8 mouse cellular contexts compared by ENCODE assay signal in the genomic region with DNA sequence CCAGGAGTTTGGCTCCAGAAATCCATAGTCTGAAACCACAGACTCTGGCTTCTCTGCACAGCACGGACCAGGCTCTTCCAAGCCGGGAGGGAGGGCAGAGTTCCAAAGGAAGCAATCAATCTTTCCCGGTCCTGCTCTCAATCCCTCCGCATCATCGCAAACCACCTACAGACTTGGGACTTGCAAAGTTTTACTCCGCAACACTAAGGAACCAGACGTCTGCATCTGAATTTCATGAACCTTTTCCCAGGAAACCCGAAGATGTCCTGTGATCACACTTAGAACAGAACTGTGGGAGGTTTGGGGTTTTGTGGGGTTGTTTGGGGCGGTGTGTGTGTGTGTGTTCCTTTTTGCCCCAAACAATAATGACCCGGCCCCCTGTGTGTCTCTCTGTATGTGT. TPM values are rescaled to one million over a fixed set of nuclear protein-coding genes. Genes with fewer than 3 reads are reported as not detected.
A peak's percentile ranks its signal among the peaks of the same experiment; 100 is the strongest.
DNase-seq lines count a peak whose midpoint lies in the region; ATAC-seq and TF ChIP-seq lines count a peak whose summit lies in the region.

No protein-coding gene starts in this region.

- no peaks in the 10 kb centered on the region for H3K36me3 ChIP-seq in forebrain, embryonic 10.5 days (replicated peaks)
- H3K36me3 ChIP-seq in intestine, postnatal 0 days (ENCODE audit: control insufficient read depth, insufficient read depth): no peaks in the 10 kb centered on the region
- H3K36me3 ChIP-seq in lung, embryonic 14.5 days (ENCODE audit: insufficient read depth): no peaks in the 10 kb centered on the region
- no peaks in the 10 kb centered on the region for H3K36me3 ChIP-seq in stomach, embryonic 14.5 days (ENCODE audit: control insufficient read depth, insufficient read depth, low read length)

- no peak for ATAC-seq in intestine, postnatal 0 days
- ATAC-seq in lung, embryonic 14.5 days (ENCODE audit: insufficient read depth): peak; percentile 32
- no peak for ATAC-seq in stomach, embryonic 14.5 days (ENCODE audit: insufficient number of reproducible peaks, insufficient read depth, low FRiP score, low read depth)

- peak overlapping the region; percentile 90 for H3K9ac ChIP-seq in intestine, postnatal 0 days (ENCODE audit: low read depth, low read length)
- H3K9ac ChIP-seq in lung, embryonic 14.5 days: peak overlapping the region; percentile 87
- peak overlapping the region; percentile 89 for H3K9ac ChIP-seq in stomach, embryonic 14.5 days (replicated peaks; ENCODE audit: low read depth, low read length)

- peaks cover 29% of the 10 kb centered on the region for H3K4me1 ChIP-seq in forebrain, embryonic 10.5 days
- peaks cover 3% of the 10 kb centered on the region; the same call in 1 of the 2 replicates for H3K4me1 ChIP-seq in intestine, postnatal 0 days (replicated peaks; ENCODE audit: control insufficient read depth, insufficient read depth, low read length)
- H3K4me1 ChIP-seq in lung, embryonic 14.5 days (ENCODE audit: insufficient read depth): peaks cover 6% of the 10 kb centered on the region; the same call in 1 of the 2 replicates
- H3K4me1 ChIP-seq in stomach, embryonic 14.5 days (ENCODE audit: control insufficient read depth, insufficient read depth, low read length): peaks cover 12% of the 10 kb centered on the region; the same call in 1 of the 2 replicates

- no peak for DNase-seq in layer of hippocampus, adult 2 months (ENCODE audit: low spot score in 2 of 2)
- DNase-seq in layer of hippocampus, postnatal 36 days: no peak
- peak; percentile 69 to 82 for DNase-seq in adrenal gland, postnatal 36 days
- DNase-seq in forebrain, embryonic 10.5 days (ENCODE audit: extremely low spot score, low spot score): no peak
- DNase-seq in lung, embryonic 14.5 days: peak; percentile 84
- DNase-seq in thymus, postnatal 0 days (ENCODE audit: low spot score): no peak

- H3K27ac ChIP-seq in layer of hippocampus, adult 2 months: peak overlapping the region; percentile 89; the same call in 1 of the 2 replicates
- peak overlapping the region; percentile 88 for H3K27ac ChIP-seq in forebrain, embryonic 10.5 days
- H3K27ac ChIP-seq in intestine, postnatal 0 days (ENCODE audit: low read depth, low read length): peak overlapping the region; percentile 87
- H3K27ac ChIP-seq in lung, embryonic 14.5 days (ENCODE audit: low read depth): peak overlapping the region; percentile 79
- peak overlapping the region; percentile 77; the same call in 1 of the 2 replicates for H3K27ac ChIP-seq in stomach, embryonic 14.5 days (ENCODE audit: low read length)

- H3K4me2 ChIP-seq in intestine, postnatal 0 days (replicated peaks; ENCODE audit: low read depth): peak overlapping the region; percentile 86
- peak overlapping the region; percentile 77 for H3K4me2 ChIP-seq in lung, embryonic 14.5 days
- peak overlapping the region; percentile 87 for H3K4me2 ChIP-seq in stomach, embryonic 14.5 days (replicated peaks; ENCODE audit: low read depth, low read length)

- peak overlapping the region; percentile 64 for H3K4me3 ChIP-seq in layer of hippocampus, adult 2 months
- peak overlapping the region; percentile 92 for H3K4me3 ChIP-seq in forebrain, embryonic 10.5 days
- H3K4me3 ChIP-seq in intestine, postnatal 0 days (ENCODE audit: low read depth, low read length): peak overlapping the region; percentile 83
- peak overlapping the region; percentile 91 for H3K4me3 ChIP-seq in lung, embryonic 14.5 days (ENCODE audit: low read depth, low read length)
- H3K4me3 ChIP-seq in stomach, embryonic 14.5 days (ENCODE audit: low read depth, low read length): peak overlapping the region; percentile 84

- H3K9me3 ChIP-seq in forebrain, embryonic 10.5 days: no peaks in the 10 kb centered on the region
- H3K9me3 ChIP-seq in intestine, postnatal 0 days (ENCODE audit: control insufficient read depth): no peaks in the 10 kb centered on the region
- no peaks in the 10 kb centered on the region for H3K9me3 ChIP-seq in lung, embryonic 14.5 days (ENCODE audit: low read depth, low read length)
- no peaks in the 10 kb centered on the region for H3K9me3 ChIP-seq in stomach, embryonic 14.5 days (ENCODE audit: control insufficient read depth, low read depth, low read length)

- TF ChIP-seq CTCF in layer of hippocampus, adult 2 months (conservative IDR thresholded peaks at IDR 0.05): no peak
- no peak for TF ChIP-seq CTCF in intestine, postnatal 0 days (IDR thresholded peaks at IDR 0.05; ENCODE audit: low read depth)
- no peak for TF ChIP-seq CTCF in lung, embryonic 14.5 days (IDR thresholded peaks at IDR 0.05; ENCODE audit: low read depth)

- 8% methylated on average over 10 of the region's 10 CpGs for WGBS in forebrain, embryonic 10.5 days
- WGBS in intestine, postnatal 0 days: under 1% methylated on average over 10 of the region's 10 CpGs
- WGBS in lung, embryonic 14.5 days: under 1% methylated on average over 10 of the region's 10 CpGs
- WGBS in stomach, embryonic 14.5 days: under 1% methylated on average over 10 of the region's 10 CpGs

- H3K27me3 ChIP-seq in forebrain, embryonic 10.5 days (ENCODE audit: poor library complexity, severe bottlenecking): no peaks in the 10 kb centered on the region
- H3K27me3 ChIP-seq in intestine, postnatal 0 days (replicated peaks; ENCODE audit: control insufficient read depth, insufficient read depth, low read length): no peaks in the 10 kb centered on the region
- no peaks in the 10 kb centered on the region for H3K27me3 ChIP-seq in lung, embryonic 14.5 days (ENCODE audit: insufficient read depth, low read length)
- no peaks in the 10 kb centered on the region for H3K27me3 ChIP-seq in stomach, embryonic 14.5 days (ENCODE audit: control insufficient read depth, insufficient read depth, low read length)

RNA-seq across cellular contexts. Expression of a gene that starts 0.8 kb away (rescaled TPM):
- total RNA-seq in layer of hippocampus, adult 2 months (2021): 10 to 100 TPM; 19.3 to 20.7 TPM
- total RNA-seq in layer of hippocampus, postnatal 36 days (2021): 10 to 100 TPM; 21.8 to 22.5 TPM
- 10 to 100 TPM; 18.3 to 18.6 TPM for total RNA-seq in adrenal gland, postnatal 36 days (2021)
- polyA plus RNA-seq in forebrain, embryonic 10.5 days (2016; fragmentation: Nextera tagmentation; extraction: Ambion mirVana): 35.9 and 38.8 TPM in 2 replicates
- 31.7 and 33.0 TPM in 2 replicates for polyA plus RNA-seq in intestine, postnatal 0 days (2015; fragmentation: Nextera tagmentation; extraction: Ambion mirVana)
- polyA plus RNA-seq in lung, embryonic 14.5 days (2014; fragmentation: Nextera tagmentation; extraction: Ambion mirVana): 34.8 and 37.0 TPM in 2 replicates
- polyA plus RNA-seq in stomach, embryonic 14.5 days (2014; fragmentation: Nextera tagmentation; extraction: Ambion mirVana): 35.3 and 37.9 TPM in 2 replicates
- 46.5 and 47.5 TPM in 2 replicates for polyA plus RNA-seq in thymus, postnatal 0 days (2015; fragmentation: Nextera tagmentation; extraction: Ambion mirVana)

Comparison
In these comparisons a context has a peak if more than half of its experiments do, and no peak if none do; other contexts are left out.
1. DNase-seq: peak in adrenal gland, postnatal 36 days (2 of 2) and lung, embryonic 14.5 days (single experiment); none in layer of hippocampus, adult 2 months (0 of 2), layer of hippocampus, postnatal 36 days (0 of 2), forebrain, embryonic 10.5 days (single experiment) and thymus, postnatal 0 days (single experiment).
2. Peak in every context shown above with its lines, with median percentiles within 50 percentile points of each other: H3K27ac ChIP-seq, H3K4me3 ChIP-seq, H3K4me2 ChIP-seq and H3K9ac ChIP-seq.